Mouse (Mus musculus) heart, postnatal 14 days (tissue): ENCODE results near the gene Gnptab. TPM values are rescaled to one million over a fixed set of nuclear protein-coding genes. Genes with fewer than 3 reads are reported as not detected.
"Not testable (repeated sequence)": the region's sequence is repeated elsewhere in the genome, so short reads cannot be mapped to it uniquely, and the experiment has no call there.

Experiments used
- DNase-seq, 2 experiments: peaks; one replicate each; pipeline ENCODE4 v3.0.0; 2021 to 2022
- intact Hi-C: fragments of 180-260 bp; cut with DNase I; formaldehyde crosslinking; loops from one replicate; pipeline ENCODE4 v1.15.1; 2025
- long read RNA-seq, 2 experiments: library from polyadenylated mRNA; stranded (forward); transcript quantifications; one replicate each; pipeline ENCODE4 v2.0.0; 2021
- total RNA-seq, 2 experiments: library from RNA; stranded (reverse); gene quantifications; 2 replicates each; pipeline ENCODE4 v1.2.3; 2021

Gene Gnptab
- total RNA-seq = 10 to 100 TPM; 30.5 to 32.2 TPM
- long read RNA-seq, experiment 1, full-length matches to known transcripts = 8 of 15 reads
- long read RNA-seq, experiment 1, partial matches to known transcripts = 2 of 15 reads
- long read RNA-seq, experiment 1, other reads (novel, unspliced or antisense) = 5 of 15 reads
- long read RNA-seq, experiment 2, full-length matches to known transcripts = 10 of 20 reads
- long read RNA-seq, experiment 2, partial matches to known transcripts = 3 of 20 reads
- long read RNA-seq, experiment 2, other reads (novel, unspliced or antisense) = 7 of 20 reads

DNA sequence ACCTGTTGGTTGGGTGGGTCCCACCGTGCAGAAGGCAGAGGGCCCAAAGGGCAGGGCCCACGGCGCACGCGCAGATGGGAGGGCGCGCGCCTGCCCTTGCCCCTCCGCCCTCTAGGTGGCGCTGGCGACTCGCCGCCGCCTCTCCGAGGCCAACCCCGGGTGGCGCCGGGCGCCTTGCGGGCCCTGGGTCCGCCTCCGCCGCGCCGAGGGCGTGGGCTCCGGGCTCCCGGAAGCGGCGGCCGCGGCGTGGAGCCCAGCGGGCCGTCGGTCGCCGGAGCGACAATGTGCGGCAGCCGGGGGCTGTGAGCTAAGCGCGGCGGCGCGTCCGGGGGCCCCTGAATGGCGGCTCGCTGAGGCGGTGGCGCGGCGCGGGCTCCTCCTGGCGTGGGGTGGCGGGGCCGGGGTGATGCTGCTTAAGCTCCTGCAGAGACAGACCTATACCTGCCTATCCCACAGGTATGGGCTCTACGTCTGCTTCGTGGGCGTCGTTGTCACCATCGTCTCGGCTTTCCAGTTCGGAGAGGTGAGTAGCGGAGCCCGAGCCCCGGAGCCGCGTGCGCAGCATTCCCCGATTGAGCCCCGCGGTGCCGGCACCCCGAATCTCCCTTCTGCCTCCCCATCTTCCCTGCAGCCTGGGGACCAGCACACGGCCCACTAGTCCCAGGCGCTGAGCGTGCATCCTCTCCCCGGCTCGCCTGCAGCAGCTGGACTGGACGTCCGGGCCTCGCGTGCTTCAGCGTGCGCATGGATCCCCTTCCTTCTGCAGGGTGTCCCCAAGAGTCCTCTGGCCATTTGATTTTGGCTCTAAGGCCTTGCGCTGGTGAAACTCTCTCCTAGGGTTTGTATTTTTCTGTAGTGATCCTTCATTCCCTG is at the start of gene Gnptab, which contains the start of gene Dram1:
Gnptab (plus strand) TSS at position 120 of the 873 bp plus-strand sequence.
Dram1 (minus strand) TSS at position 68 of the 873 bp plus-strand sequence.
- intact Hi-C loops = loop anchor here (1.0 to 5.0 kb wide), 4 partner anchors 47 to 348 kb away; partner anchors contain the start of gene Chpt1
- peak; percentile 96 to 97 for DNase-seq

DNA sequence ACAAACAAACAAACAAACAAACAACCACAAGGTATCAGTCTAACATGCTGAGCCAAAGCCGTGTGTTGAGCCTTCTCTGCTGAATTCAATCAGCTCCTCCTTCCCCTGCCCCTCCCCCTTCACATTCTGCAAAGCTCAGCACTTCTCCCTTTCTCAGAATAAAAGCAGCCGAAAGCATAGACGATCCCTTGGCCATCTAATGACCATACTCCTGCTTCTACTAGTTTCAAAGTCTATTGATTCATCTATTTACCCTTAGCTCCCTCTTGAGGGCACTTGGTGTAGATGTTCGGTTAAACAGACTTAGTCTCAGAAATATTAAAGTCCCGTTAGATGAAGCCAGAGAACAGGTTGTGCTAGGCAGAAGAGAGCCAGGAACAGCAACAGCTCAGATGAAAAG is 48.2 kb upstream of the Gnptab start:
- intact Hi-C loops = no loop called here
- DNase-seq = no peak

DNA sequence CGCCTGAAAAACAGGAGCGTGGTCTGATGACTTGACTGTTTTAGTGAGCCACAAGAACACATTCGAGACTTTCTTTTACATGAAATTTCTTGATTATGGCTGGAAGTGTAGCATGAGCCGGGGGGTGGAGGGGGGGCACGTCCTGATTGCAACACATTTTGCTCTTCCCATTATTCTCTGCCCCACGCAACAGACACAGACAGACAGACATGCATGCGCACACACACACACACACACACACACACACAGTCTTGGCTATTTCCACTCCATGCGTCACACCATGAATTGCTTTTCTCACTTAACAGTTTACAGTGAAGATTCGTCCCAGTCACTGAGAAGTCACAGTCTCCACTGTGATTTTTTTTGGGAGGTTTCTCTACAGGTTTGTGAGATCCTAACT is 38.3 kb upstream of the Gnptab start:
- DNase-seq = no peak
- intact Hi-C loops = no loop called here

DNA sequence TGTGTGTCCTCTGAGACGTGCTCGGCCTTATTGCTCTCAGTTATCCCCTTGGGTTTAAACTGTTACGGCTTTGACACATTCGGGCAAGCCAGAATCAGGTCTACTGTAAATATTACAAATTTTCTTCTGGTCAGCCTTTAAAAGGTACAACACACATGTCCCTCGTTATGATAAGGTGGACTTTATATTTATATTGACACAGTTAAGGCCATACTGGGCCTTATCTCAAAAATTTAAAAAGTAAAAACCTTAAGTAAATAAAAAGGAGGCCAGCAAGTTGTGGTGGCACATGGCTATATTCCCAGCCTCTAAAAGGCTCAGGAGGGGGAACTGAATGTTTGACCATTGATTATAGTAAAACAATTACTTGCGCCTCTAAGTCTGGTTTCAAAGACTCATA is 37.6 kb upstream of the Gnptab start:
- intact Hi-C loops = no loop called here
- no peak for DNase-seq

DNA sequence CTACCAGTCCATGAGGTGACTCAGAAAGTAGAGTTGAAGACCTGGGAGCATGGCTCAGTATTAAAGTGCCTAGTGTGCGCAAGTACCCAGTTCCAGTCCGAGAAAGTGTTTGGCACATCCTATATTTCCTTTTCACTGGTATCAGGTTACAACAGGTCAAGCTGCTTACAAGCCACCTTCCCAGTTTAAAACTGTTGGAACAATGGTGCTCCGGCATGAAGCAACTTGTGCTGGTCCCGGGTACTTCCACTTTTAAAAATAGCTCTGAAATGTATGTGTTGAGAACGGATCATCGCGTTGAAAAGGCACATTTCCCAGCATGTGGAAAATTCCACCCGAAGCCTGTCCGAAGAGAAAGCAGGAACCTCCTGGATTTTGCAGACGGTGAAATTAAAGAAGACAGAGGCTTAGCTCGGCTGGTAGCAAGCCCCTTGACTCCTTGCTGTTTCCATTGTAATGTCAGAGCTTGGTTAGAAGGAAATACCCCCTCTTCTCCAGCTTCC is 33.0 kb upstream of the Gnptab start:
- intact Hi-C loops = no loop called here
- DNase-seq = no peak

DNA sequence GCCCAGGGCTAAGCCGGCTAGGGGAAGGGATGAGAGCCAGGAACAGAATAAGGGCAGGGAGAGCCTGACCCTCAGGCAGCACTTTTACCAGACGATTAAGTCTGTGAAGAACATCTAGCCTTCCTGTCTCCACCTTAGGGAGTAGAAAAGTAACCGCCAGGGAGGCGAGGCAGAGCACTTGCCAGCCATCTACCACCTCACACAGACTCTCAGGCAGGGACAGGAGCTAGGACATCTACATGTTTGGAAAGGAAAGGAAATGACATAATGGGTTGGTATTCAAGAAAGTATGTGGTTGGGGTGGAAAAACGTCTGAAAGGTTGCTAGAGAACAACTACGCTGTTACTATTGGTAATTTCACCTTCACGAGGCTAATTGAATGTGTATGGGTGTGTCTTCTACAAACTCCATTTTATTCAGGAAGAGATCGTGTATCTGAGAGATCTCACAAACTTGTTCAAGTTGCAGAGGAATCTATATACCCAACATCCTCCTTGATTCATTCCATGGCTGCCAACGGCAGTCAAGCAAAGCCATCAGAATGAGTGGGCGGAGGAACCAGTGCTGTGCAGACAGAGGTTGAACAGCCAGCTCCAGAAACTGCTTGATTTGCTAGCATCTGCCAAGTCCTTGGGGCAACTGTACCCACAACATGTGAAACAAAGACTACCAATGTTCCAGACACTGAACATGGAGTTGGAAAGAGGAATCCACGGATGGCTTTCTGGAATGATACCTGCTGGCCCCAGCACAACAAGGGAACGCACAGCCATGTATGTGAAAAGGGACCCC is 32.3 kb upstream of the Gnptab start:
- intact Hi-C loops = no loop called here
- DNase-seq = no peak

DNA sequence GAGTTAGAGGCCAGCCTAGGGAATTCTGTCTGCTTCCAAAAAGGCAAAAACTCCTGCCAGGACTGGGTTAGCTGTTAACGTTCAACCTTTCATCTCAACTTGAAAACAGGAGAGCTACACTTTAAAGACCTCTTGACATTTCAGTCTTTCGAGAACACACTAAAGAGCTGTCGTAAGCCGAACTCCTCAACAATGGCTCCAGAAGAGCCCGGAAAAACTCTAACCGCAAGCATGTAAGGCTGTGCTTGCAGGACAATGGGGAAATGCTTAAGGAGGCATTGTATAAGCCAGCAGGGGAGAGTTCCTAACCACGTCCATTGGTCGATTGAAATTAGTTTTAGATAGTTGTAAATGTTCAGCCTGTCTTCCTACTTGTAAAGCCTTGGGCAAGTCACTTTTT is 29.1 kb upstream of the Gnptab start:
- intact Hi-C loops = no loop called here
- DNase-seq = no peak

DNA sequence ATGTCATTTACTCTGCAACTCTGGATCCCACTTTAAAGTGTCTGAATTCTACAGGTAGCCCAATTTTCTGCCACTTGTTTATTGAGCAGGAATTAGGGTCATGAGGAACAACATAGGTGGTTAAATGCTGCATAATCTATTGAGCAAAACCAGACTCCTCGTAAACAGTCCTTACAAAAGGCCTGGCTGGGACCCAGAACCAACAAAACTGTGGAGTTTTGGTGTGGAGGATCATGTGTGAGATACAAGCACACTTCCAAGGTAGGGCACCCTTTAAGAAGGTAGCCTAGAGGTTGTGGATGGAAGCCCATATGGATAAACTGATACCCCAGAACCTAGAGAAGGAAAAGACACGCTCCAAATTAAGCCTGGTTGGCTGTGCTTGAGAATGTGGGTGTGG is 28.2 kb upstream of the Gnptab start:
- DNase-seq = no peak
- intact Hi-C loops = no loop called here

DNA sequence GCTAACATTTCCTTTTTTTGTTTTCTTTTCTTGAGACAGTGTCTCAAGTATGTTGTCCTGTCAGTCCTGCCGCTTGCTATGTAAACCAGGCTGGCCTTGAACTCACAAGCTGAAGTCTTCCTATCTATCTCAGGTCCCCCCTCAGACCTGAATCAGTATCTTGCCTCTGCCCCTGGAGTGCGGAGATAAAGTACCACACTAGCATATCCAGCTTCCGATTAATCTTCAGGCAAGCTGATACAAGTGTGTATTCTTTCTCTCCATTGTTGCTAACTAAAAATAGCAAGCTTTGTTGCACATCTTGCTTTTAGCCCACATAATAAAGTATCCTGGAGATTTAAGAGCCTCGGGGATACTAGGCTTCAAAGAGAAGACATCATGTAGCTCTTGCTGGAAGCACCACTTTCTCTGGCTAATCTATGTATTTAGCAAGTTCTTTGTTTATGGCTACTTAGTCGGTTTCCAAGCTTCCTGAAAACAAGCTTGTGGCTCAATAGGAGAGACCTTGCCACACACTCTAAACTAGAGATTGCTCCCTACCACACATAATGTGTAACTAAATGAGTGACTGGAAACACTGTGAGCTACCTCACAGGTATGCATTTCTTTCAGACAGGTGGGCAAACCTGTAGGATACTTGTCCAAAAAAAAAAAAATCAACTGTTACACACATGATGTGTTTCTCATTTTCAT is 27.4 kb upstream of the Gnptab start:
- intact Hi-C loops = no loop called here
- DNase-seq = no peak

DNA sequence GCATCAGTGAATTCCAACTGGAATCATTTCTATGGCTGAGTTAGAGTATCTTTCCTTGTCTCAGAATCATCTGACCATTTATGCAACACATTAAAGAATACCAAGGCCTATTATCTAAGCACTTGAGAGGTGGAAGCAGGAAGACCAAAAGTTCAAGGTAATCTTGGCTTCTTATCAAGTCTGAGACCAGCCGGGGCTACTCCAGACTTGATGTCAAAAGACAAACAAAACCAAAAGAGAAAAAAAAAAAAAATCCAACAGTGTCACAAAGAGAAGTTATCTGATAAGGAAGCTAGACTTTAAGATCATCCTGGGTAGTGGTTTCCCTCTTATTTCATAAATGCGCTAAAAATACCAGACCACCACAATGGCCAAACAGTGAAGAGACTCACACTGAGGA is 26.4 kb upstream of the Gnptab start:
- intact Hi-C loops = no loop called here
- DNase-seq = no peak

DNA sequence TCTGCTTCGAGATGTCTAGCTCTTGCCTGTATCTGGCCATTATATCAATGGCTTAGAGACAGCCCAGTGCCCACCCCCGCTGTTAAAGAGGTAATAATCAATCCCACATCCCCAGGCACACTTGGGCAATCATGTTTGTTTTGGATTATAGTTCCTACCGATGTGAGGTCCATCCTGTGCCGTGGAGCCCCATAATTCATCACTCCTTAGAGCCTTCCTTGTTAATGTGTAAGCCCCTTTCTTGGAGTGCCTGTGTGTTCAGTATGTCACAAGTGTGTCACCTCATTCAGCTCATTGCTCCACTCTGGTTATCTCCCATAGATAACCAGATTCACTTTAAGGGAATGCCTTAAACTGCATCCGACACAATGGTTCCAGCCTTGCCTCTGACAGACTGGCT is 24.3 kb upstream of the Gnptab start:
- intact Hi-C loops = no loop called here

DNA sequence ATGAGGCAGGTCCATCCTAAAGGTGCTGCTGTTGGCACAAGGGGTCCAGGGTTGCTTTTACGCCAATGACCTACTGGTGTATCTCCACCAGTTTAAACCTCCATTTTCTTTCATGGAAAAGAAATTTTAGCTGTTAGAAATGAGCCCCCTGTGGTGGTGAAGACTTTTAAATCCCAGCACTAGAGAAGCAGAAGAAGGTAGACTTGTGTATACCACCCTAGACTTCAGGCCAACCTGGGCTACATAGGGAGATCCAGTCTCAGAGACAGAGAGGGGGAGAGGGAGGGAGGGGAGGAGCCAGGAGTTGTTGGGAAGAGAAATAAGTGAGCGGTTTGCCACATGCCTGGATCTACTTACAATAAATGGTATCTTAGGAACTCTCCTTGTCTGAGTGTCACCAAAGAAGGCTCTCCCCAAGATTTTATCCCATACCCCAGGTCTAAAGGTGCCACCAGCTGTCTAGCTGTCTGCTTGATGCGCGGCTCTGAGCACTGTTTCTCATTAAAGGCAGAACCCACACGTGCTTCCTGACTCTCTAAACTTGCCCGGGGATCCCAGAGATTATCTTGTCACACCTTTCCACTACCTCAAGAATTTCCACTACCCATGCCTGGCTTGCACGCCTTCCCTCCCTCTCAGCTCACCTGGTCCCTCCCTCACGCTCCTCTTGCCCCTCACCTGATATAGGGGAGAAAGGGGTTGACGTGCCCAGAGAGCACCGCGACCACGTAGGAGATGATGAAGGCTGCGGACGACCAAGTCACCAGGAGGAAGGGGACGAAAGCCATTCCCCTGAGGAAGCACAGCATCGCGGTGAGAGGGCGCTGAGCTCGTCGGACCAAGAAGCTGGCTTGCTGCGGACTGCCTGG is 22.6 kb upstream of the Gnptab start:
- no peak for DNase-seq
- intact Hi-C loops = no loop called here

More for the DNA sequence above, 24.3 kb upstream of the Gnptab start:
- no peak for DNase-seq

DNA sequence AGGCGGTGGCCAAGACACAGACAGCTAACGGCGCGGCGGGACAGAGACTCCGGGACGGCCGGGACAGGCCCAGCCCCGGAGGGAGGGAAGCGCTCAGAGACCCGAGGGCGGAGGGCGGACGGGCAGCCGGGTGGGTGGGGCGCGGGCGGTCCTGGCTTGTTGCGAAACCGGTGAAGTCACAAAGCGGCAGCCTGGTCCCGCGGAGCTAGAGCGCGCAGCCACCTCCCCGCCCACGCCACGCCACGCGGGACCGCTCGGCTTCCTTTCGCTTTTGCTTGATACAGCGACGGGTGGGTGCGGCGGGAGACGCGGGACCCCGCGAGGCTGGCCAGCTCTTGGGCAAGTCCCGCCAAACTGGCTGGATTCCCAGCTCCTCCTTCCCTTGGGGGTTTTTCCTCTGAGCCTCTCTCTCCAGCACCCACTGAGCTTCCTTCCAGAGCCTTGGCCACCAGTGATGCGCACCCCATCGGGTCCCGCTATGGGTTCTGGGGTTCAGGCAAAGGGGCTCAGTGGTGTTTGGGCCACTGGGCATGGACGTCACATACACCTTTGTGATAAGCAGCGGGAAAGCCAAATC is 21.9 kb upstream of the Gnptab start:
- DNase-seq = peak; percentile 80 to 81
- intact Hi-C loops = no loop called here

DNA sequence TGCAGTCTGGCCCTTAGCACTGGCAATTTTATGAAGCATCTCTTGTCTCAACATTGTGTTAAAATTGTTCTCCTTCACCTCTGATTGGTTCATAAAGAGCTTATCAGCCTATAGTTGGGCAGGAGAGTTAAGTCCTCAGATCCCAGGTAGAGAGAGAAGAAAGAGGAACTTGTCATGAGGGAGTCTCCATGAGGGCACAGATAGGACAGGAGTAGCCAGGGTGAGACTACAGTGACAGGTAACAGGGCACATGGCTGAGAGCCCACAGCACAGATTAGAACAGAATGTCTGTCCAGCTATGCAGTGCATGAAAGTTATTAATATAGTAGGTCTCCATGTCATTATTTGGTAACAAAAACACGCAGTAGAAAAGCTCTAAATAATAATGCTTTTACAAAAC is 16.7 kb upstream of the Gnptab start:
- intact Hi-C loops = no loop called here
- DNase-seq = no peak

DNA sequence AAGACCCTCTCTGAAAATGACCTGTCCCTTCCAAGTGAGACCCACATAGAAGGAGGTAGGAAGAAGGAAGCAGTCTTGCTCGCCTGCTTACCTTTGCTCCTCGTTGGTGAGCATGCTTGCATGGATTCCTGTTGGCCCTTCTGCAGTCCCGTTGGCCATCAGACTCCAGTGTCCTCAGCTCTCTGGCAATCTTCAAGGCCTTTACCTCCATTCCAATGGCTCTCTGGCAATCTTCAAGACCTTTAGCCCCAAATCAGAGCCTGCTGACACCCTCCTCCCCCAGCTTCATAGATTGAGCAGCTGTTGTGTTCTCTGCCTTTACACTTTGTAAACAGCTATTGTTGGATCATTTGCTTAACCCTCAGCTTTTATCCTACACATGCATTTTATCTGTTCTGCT is 14.7 kb upstream of the Gnptab start:
- intact Hi-C loops = no loop called here
- DNase-seq = no peak

DNA sequence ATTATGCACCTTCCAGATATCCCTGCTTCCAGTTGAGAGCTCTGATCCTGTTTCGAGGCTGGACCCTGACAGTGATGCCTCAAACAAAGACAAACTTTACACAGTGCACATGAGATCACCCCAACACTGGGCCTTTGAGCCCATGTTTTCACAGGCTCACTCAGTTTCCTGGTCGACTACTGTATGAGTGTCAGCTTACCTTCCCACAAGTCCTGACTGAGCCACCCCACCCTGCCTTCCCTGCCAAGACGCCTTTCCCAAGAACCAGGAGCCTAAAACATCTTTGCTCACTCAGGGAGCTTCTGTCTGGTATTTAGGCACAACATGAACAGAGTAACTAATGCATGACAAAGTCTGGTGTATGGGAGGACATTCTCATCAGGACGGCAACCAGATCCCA is 9.7 kb upstream of the Gnptab start:
- no peak for DNase-seq
- intact Hi-C loops = no loop called here

DNA sequence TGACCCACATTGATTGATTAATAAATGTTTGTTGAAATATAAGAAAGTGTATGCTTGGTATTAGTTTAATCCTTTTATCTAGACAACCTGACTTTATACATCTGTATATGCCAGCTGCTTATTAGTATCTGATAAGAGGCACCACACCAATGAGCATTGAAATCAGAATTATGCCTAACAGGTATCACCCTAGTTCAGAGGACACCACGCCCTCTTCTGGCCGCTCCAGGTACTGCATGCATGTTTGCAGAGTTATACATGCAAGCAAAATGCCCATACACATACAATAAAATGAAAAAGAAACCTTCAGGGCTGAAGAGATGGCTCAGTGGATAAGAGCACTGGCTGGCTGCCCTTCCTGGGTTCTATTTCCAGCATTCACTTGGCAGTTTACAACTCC is 7.1 kb upstream of the Gnptab start:
- intact Hi-C loops = no loop called here
- no peak for DNase-seq

DNA sequence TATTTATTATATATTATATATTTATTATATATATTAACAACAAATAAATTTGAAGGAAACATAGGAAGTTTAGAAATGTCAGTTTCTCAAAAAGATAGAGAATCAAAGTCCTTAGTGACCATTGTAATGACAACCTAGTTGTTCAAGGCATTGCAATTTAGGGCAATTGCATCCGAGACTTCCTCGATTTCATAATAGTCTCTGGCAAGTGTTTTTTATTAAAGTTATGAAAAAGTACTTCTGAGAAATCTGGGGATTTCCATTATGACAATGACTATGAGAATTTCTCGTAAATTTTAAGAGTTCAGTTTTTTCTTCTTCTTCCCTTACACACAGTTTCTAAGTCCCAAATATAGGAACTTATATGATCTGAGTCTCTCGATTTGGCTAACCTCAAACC is 6.5 kb upstream of the Gnptab start:
- DNase-seq = no peak
- intact Hi-C loops = no loop called here

DNA sequence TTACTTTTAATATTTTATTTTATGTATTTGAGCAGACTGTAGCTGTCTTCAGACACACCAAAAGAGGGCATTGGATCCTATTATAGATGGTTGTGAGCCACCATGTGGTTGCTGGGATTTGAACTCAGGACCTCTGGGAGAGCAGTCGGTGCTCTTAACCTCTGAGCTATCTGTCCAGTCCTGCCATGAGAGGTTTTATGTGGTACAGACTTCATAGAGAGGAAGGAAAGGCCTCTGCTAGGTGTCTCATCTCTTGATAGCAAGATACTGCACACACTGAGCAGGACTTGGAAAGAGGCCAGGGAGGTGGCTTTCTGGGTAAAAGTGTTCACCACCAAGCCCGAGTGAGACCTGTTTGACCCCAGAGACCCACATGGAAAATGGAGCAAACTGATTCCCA is 6.0 kb upstream of the Gnptab start:
- DNase-seq, intact Hi-C loops: not testable (repeated sequence)
